Mouse (Mus musculus) liver, adult 2 months (tissue): ENCODE data around the gene Gm2663. TPM values are rescaled to one million over a fixed set of nuclear protein-coding genes. Genes with fewer than 3 reads are reported as not detected.

Experiments
- DNase-seq: peaks from one replicate; pipeline ENCODE4 v3.0.0-alpha.2; 2011; ENCODE audit warnings: low read depth, low spot score; ENCODE audit errors: extremely low read depth
- H3K27ac ChIP-seq: fragments of 200-500 bp; replicated peaks from 2 replicates; pipeline ENCODE4 v1.5.1; 2012; ENCODE audit warnings: low read depth, mild to moderate bottlenecking, control low read depth, inconsistent platforms, low read length; ENCODE audit not compliant: insufficient read depth
- H3K27me3 ChIP-seq: fragments of 200-500 bp; 2 replicates; pipeline ENCODE4 v1.6.1; 2012; ENCODE audit warnings: mild to moderate bottlenecking, moderate library complexity, low read length, inconsistent platforms; ENCODE audit not compliant: control insufficient read depth, insufficient read depth
- H3K36me3 ChIP-seq: fragments of 200-500 bp; 2 replicates; pipeline ENCODE4 v1.6.1; 2012; ENCODE audit warnings: low read length, inconsistent platforms; ENCODE audit not compliant: control insufficient read depth, insufficient read depth
- H3K4me1 ChIP-seq: fragments of 200-500 bp; 2 replicates; pipeline ENCODE4 v1.6.1; 2011; ENCODE audit warnings: low read length; ENCODE audit not compliant: control insufficient read depth, insufficient read depth
- H3K4me3 ChIP-seq: fragments of 200-500 bp; 2 replicates; pipeline ENCODE4 v1.5.1; 2011; ENCODE audit warnings: low read depth, mild to moderate bottlenecking, control low read depth, low read length, moderate library complexity; ENCODE audit not compliant: insufficient read depth
- H3K79me2 ChIP-seq: fragments of 200-500 bp; 2 replicates; pipeline ENCODE4 v1.6.1; 2012; ENCODE audit warnings: inconsistent platforms, mild to moderate bottlenecking, low read length, moderate library complexity; ENCODE audit not compliant: control insufficient read depth, insufficient read depth
- H3K9ac ChIP-seq: fragments of 200-500 bp; 2 replicates; pipeline ENCODE4 v1.6.1; 2012; ENCODE audit warnings: low read depth, mild to moderate bottlenecking, control low read depth, inconsistent platforms, low read length
- CTCF ChIP-seq: fragments of 200-500 bp; IDR thresholded peaks from 2 replicates; pipeline ENCODE4 v1.5.1; 2011; ENCODE audit warnings: low read depth, low read length, control low read depth
- POLR2A ChIP-seq: fragments of 200-500 bp; IDR thresholded peaks from 2 replicates; pipeline ENCODE4 v1.6.1; 2011; ENCODE audit warnings: low read length, control low read depth; ENCODE audit not compliant: insufficient read depth; ENCODE audit errors: extremely low read depth
- WGBS: fragments of 180-500 bp; shearing (Covaris S2); methylation state at CpG from one replicate; pipeline ENCODE4 v1.1.7; 2018; 5-methylcytosine and 5-hydroxymethylcytosine counted together
- polyA plus RNA-seq: library from polyadenylated mRNA; depleted of rRNA; stranded (reverse); fragments of >200 nt; gene quantifications from 2 replicates; pipeline ENCODE4 v1.2.3, GENCODE M21; 2012
- total RNA-seq: library from RNA; depleted of rRNA; stranded (reverse); fragments of >200 nt; gene quantifications from 2 replicates; pipeline ENCODE4 v1.2.3, GENCODE M21; 2014

Gene Gm2663
- total and polyA plus RNA-seq, 2 experiments, result not detected

GRCm38 (mm10) chr6:41044314-41044713, 45.0 kb upstream of the Gm2663 start:
- H3K4me1 ChIP-seq, result peaks cover 5% of the 10 kb centered on the region; the same call in 1 of the 2 replicates
- 21% methylated on average over 1 of the region's 1 CpGs for WGBS
- no peaks in the 10 kb centered on the region for H3K36me3 ChIP-seq
- H3K9ac ChIP-seq, result no peak overlapping the region
- DNase-seq, result peak; percentile 95
- no peak overlapping the region for H3K4me3 ChIP-seq
- H3K27me3 ChIP-seq, result no peaks in the 10 kb centered on the region
- H3K79me2 ChIP-seq, result no peaks in the 10 kb centered on the region
- no peak overlapping the region for H3K27ac ChIP-seq
- TF ChIP-seq POLR2A (no peak), CTCF (no peak)

- H3K79me2 ChIP-seq, result no peaks in the 10 kb centered on the region
- no peak within 1 kb of the TSS for H3K27ac ChIP-seq
- H3K36me3 ChIP-seq, result no peaks in the 10 kb centered on the region
- no peaks in the 10 kb centered on the region for H3K4me1 ChIP-seq
- no peak within 1 kb of the TSS for H3K9ac ChIP-seq
- TF ChIP-seq POLR2A, result no peak
- no peak for TF ChIP-seq CTCF
- no peak for DNase-seq
- H3K4me3 ChIP-seq, result no peak within 1 kb of the TSS
- no peaks in the 10 kb centered on the region for H3K27me3 ChIP-seq
Observed at GRCm38 (mm10) chr6:41035409-41035808, 36.1 kb upstream of the Gm2663 start, which contains the start of gene 2210010C04Rik. Gene 2210010C04Rik, minus strand, starts transcription at chr6:41035509.

- DNase-seq, result no peak
- Histone ChIP-seq H3K4me1 (no peaks in the 10 kb centered on the region), H3K36me3 (no peaks in the 10 kb centered on the region), H3K9ac (no peak overlapping the region), H3K27ac (no peak overlapping the region), H3K4me3 (no peak overlapping the region), H3K27me3 (no peaks in the 10 kb centered on the region), H3K79me2 (no peaks in the 10 kb centered on the region)
- TF ChIP-seq POLR2A (no peak), CTCF (no peak)
- WGBS, result 83% methylated on average over 6 of the region's 6 CpGs
Observed at GRCm38 (mm10) chr6:41032802-41033201, 33.5 kb upstream of the Gm2663 start.

- Histone ChIP-seq H3K9ac (no peak overlapping the region), H3K27ac (no peak overlapping the region), H3K36me3 (no peaks in the 10 kb centered on the region), H3K4me1 (no peaks in the 10 kb centered on the region; the same call in 1 of the 2 replicates), H3K4me3 (no peak overlapping the region), H3K79me2 (no peaks in the 10 kb centered on the region), H3K27me3 (no peaks in the 10 kb centered on the region)
- 94% methylated on average over 3 of the region's 3 CpGs for WGBS
- TF ChIP-seq POLR2A, result no peak
- TF ChIP-seq CTCF, result no peak
- DNase-seq, result no peak
Observed at GRCm38 (mm10) chr6:41032231-41032630, 33.0 kb upstream of the Gm2663 start.

GRCm38 (mm10) chr6:41030821-41031220, 31.5 kb upstream of the Gm2663 start:
- Histone ChIP-seq H3K27me3 (no peaks in the 10 kb centered on the region), H3K4me3 (no peak overlapping the region), H3K79me2 (no peaks in the 10 kb centered on the region), H3K4me1 (peaks cover 2% of the 10 kb centered on the region; the same call in 1 of the 2 replicates), H3K9ac (no peak overlapping the region), H3K36me3 (no peaks in the 10 kb centered on the region), H3K27ac (no peak overlapping the region)
- WGBS, result 93% methylated on average over 3 of the region's 3 CpGs
- TF ChIP-seq CTCF, result no peak
- TF ChIP-seq POLR2A, result no peak
- DNase-seq, result no peak

GRCm38 (mm10) chr6:41027053-41027452, 27.8 kb upstream of the Gm2663 start:
- no peaks in the 10 kb centered on the region for H3K36me3 ChIP-seq
- TF ChIP-seq CTCF, result no peak
- TF ChIP-seq POLR2A, result no peak
- DNase-seq, result peak; percentile 9
- no peak overlapping the region for H3K4me3 ChIP-seq
- no peaks in the 10 kb centered on the region for H3K27me3 ChIP-seq
- H3K79me2 ChIP-seq, result no peaks in the 10 kb centered on the region
- no peak overlapping the region for H3K9ac ChIP-seq
- H3K27ac ChIP-seq, result no peak overlapping the region
- peaks cover 2% of the 10 kb centered on the region; the same call in 1 of the 2 replicates for H3K4me1 ChIP-seq
- WGBS, result 61% methylated on average over 2 of the region's 2 CpGs
